Mouse (Mus musculus): Measurements from ENCODE around the gene Hibadh.

DNA sequence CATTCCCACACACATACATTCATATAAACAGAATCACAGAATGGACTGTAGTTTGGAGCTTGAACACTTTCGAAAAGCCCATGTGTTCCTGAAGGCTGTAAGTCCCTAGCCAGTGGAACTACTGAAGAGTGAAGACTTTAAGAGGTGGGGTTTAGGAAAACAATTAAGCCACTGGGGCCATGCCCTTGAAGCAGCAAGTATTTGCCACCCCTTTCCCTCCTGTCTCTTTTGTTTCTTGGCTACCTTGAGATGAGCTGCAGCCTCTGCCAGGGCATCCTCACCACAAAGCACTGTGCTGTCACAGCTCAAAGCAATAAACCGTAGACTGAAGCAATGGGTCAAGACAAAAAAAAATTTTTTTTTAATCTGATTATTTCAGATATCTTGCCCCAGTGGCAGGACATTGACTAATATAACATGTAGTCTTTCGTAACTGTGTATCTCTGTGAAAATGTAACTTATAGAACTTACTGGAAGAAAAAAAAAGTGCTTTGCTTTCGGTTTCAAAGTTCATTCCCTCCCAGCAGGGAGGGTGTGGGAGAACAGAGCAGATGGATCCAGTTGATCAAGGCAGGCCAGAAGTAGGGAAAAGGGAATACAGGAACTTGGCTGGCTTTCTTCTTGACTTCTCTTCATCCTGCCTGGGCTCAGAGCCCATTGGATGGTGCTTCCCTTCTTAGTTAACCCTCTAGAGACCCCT is 35.2 kb upstream of the Hibadh start:
- TF ChIP-seq CTCF (IDR thresholded peaks at IDR 0.05; ENCODE audit: low read depth): no peak
- no peak for TF ChIP-seq EP300 (optimal IDR thresholded peaks at IDR 0.05)

All from stomach, postnatal 0 days (tissue).